Mouse (Mus musculus): ENCODE measurements around the gene Rps18. TPM values are rescaled to one million over a fixed set of nuclear protein-coding genes. Genes with fewer than 3 reads are reported as not detected.

Rps18 gene
- polyA plus RNA-seq, 1 experiment from 2014 or later, result 701 TPM

DNA sequence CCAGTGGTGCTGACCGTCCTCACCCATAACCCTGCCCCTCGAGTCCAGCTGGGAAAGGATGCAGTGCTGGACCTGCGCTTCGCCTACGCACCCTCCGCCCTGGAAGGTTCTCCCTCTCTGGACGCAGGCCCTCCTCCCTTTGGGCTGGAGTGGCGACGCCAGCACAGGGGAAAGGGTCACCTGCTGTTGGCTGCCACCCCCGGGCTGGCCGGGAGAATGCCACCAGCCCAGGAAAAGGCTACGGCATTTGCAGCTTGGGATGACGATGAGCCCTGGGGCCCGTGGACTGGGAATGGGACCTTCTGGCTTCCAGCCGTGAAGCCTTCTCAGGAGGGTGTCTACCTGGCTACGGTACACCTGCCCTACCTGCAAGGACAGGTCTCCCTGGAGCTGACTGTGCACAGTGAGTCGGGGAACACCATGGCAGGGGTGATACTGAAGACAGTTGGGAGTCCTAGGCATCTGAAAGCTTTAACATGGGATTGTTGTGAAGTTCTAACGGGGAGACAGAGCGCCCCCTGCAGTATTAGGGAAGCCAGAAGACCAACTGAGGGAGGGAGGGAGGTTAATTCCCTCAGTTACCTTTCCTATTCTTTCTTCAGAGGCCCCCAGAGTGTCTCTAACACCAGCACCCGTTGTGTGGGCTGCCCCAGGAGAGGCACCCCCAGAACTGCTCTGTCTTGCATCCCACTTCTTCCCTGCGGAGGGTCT lies 30.2 kb downstream of the Rps18 start:
- Histone ChIP-seq H3K4me2 (no peak overlapping the region), H3K36me3 (0 out of 2 replicates have a peak, but pooled peaks cover 8% of the 10 kb centered on the region), H3K27ac (replicated peaks) (no peak overlapping the region), H3K27me3 (no peaks in the 10 kb centered on the region), H3K9ac (no peak overlapping the region), H3K4me1 (replicated peaks) (peaks cover 26% of the 10 kb centered on the region), H3K9me3 (no peaks in the 10 kb centered on the region), H3K4me3 (no peak overlapping the region)
- ATAC-seq (ENCODE audit: low FRiP score, low read depth), result no peak
- WGBS, result 82% methylated on average over 21 of the region's 21 CpGs

DNA sequence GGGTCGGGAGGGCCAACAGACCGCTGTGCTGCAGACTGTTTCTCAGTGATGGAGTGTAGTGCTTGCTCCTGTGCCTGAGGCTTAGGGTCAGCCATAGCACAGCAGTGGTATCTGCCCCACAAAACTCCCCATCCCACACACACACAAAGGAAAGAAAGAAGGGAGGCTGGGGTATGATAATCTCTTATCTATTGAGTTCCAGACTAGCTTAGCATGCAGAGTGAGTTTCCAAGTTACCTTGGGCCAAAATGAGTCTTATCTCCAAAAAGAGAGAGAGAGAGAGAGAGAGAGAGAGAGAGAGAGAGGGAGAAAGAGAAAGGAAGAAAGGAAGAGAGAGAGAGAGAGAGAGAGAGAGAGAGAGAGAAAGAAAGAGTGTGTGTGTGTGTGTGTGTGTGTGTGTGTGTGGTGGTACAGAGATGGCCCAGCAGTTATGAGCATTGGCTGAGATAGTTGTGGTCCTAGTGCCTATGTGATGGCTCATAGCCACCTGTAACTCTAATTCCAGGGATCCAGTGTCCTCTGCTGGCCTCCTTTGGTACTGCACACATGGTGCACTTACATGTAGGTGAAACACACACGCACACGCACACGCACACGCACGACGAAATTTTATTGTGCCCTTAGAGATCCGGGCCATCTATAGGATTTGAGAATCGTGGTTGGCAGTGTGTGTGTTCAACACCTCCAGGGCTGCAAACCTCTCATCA lies 31.1 kb downstream of the Rps18 start:
- no peak for ATAC-seq (ENCODE audit: low FRiP score, low read depth)
- no peaks in the 10 kb centered on the region for H3K27me3 ChIP-seq
- H3K9ac ChIP-seq, result no peak overlapping the region
- H3K4me3 ChIP-seq, result no peak overlapping the region
- H3K9me3 ChIP-seq, result no peaks in the 10 kb centered on the region
- WGBS, result 81% methylated on average over 10 of the region's 10 CpGs
- no peak overlapping the region for H3K27ac ChIP-seq (replicated peaks)
- H3K4me1 ChIP-seq (replicated peaks), result peaks cover 29% of the 10 kb centered on the region
- H3K36me3 ChIP-seq, result 0 out of 2 replicates have a peak, but pooled peaks cover 8% of the 10 kb centered on the region
- no peak overlapping the region for H3K4me2 ChIP-seq

DNA sequence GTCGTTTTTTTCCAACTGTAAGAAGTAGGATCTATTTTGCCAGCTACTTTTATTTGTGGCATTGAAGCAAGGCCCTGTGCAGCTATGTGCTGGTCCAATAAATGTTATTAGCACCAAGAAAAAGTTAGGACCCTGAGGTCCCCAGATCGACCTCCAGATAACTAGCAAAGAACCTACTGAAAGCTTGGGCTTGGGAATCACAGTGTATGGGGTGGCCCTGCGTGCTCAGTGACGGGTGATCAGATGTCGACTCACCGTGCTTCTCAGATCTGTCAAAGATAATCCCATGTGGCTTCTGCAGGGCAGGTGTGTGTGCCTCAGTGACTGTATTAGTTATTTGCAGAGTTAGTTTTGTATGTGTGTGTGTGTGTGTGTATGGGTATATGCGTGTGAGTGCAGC lies 34.4 kb downstream of the Rps18 start:
- Histone ChIP-seq H3K4me3 (no peak overlapping the region), H3K36me3 (peaks cover 3% of the 10 kb centered on the region; the same call in 1 of the 2 replicates), H3K4me1 (replicated peaks) (peaks cover 31% of the 10 kb centered on the region), H3K27me3 (no peaks in the 10 kb centered on the region; the same call in 1 of the 2 replicates), H3K9ac (no peak overlapping the region), H3K9me3 (no peaks in the 10 kb centered on the region), H3K4me2 (no peak overlapping the region), H3K27ac (replicated peaks) (no peak overlapping the region)
- no peak for ATAC-seq (ENCODE audit: low FRiP score, low read depth)
- WGBS, result 90% methylated on average over 7 of the region's 7 CpGs

GRCm38 (mm10) chr17:33920282-33921097 lies 35.3 kb downstream of the Rps18 start:
- peak overlapping the region; percentile 59 for H3K4me2 ChIP-seq
- H3K27me3 ChIP-seq, result no peaks in the 10 kb centered on the region; the same call in 1 of the 2 replicates
- whole genome bisulfite sequencing, result 2% methylated on average over 36 of the region's 36 CpGs
- H3K36me3 ChIP-seq, result peaks cover 3% of the 10 kb centered on the region; the same call in 1 of the 2 replicates
- H3K4me1 ChIP-seq (replicated peaks), result peaks cover 33% of the 10 kb centered on the region
- H3K9ac ChIP-seq, result peak overlapping the region; percentile 37
- H3K27ac ChIP-seq (replicated peaks), result peak overlapping the region; percentile 65
- H3K4me3 ChIP-seq, result peak overlapping the region; percentile 45
- ATAC-seq (ENCODE audit: low FRiP score, low read depth), result no peak
- H3K9me3 ChIP-seq, result no peaks in the 10 kb centered on the region

DNA sequence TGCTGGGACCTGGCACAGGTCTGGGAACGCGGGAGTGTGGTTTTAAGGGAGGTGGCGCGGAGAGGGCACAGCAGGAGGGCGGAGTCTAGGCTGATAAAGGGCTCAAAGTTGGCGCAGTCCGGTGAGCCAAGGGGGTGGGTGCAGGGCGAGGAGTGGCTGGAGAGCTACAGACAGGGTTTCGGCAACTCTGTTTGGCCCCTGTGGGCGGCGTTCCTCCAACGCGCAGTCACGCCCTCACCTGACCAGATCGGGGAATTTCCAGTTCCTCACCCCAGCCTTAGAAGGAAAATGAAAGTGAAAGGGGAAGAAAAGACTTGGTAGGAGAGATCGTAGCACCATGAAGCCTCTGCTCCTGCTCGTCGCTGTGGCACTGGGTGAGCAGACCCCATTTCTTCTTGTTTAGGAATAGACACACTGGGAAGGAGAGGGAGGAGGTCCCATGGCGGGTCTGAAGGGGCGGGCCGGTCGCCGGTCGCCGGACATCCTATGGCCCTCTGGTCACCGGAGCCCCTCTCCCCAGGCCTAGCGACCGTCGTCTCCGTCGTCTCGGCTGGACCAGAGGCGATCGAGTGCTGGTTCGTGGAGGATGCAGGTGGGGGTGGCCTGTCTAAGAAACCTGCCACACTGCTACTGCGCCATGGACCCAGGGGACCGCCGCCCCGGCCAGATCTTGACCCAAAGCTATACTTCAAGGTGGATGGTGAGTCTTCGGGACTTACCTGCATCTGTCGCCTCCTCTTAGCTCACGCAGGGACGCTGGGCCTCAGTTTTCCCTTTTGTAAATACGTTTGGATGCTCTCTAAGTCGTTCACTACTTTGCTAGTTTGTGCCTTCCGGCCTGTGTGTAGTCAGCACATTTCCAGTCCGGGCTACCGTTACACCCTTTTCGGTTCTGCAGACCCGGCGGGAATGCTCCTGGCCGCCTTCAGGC lies 36.2 kb downstream of the Rps18 start:
- Histone ChIP-seq H3K9ac (peak overlapping the region; percentile 37), H3K27ac (replicated peaks) (peak overlapping the region; percentile 65), H3K4me1 (replicated peaks) (peaks cover 42% of the 10 kb centered on the region), H3K36me3 (peaks cover 3% of the 10 kb centered on the region; the same call in 1 of the 2 replicates), H3K27me3 (no peaks in the 10 kb centered on the region; the same call in 1 of the 2 replicates), H3K4me2 (peak overlapping the region; percentile 59), H3K9me3 (no peaks in the 10 kb centered on the region), H3K4me3 (peak overlapping the region; percentile 45)
- WGBS, result under 1% methylated on average over 52 of the region's 52 CpGs
- ATAC-seq (ENCODE audit: low FRiP score, low read depth), result no peak

GRCm38 (mm10) chr17:33918293-33919203 lies 37.3 kb downstream of the Rps18 start:
- no peak for ATAC-seq (ENCODE audit: low FRiP score, low read depth)
- Histone ChIP-seq H3K36me3 (peaks cover 13% of the 10 kb centered on the region), H3K27ac (replicated peaks) (no peak overlapping the region), H3K4me3 (peak overlapping the region; percentile 45), H3K4me1 (replicated peaks) (peaks cover 45% of the 10 kb centered on the region), H3K27me3 (no peaks in the 10 kb centered on the region; the same call in 1 of the 2 replicates), H3K4me2 (peak overlapping the region; percentile 59), H3K9ac (no peak overlapping the region), H3K9me3 (no peaks in the 10 kb centered on the region)
- 58% methylated on average over 37 of the region's 37 CpGs for WGBS

DNA sequence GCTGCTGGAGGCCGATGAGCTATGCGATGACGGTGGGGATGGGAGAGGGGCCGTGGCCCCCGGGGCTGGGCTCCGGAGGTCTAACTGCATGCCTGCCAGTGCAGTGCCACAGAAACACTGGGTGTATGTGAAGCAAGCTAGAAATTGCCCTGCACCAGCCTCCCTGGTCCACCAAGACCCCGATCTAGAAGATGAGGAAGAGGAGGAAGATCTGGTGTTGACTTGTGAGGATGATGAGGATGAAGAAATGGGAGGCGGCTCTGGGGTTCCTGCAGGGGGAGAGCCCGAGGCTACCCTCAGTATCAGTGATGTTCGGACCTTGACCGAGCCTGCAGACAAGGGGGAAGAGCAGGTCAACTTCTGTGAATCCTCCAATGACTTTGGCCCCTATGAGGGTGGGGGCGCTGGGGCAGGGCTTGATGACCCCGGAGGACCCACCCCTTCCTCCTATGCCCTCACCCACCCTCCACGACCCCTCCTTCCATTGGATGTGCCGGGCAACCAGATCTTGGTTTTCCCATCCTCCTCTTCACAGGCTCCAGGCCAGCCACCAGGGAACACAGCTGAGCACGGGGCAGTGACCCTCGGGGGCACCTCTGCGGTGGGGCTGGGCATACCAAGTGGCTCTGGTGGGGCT lies 38.0 kb downstream of the Rps18 start:
- Histone ChIP-seq H3K9ac (no peak overlapping the region), H3K27ac (replicated peaks) (no peak overlapping the region), H3K9me3 (no peaks in the 10 kb centered on the region), H3K4me3 (no peak overlapping the region), H3K4me1 (replicated peaks) (peaks cover 45% of the 10 kb centered on the region), H3K36me3 (peaks cover 17% of the 10 kb centered on the region), H3K27me3 (no peaks in the 10 kb centered on the region; the same call in 1 of the 2 replicates), H3K4me2 (no peak overlapping the region)
- ATAC-seq (ENCODE audit: low FRiP score, low read depth), result no peak
- 81% methylated on average over 18 of the region's 18 CpGs for WGBS

- peak overlapping the region; percentile 78 for H3K4me2 ChIP-seq
- H3K27me3 ChIP-seq, result no peaks in the 10 kb centered on the region; the same call in 1 of the 2 replicates
- peaks cover 22% of the 10 kb centered on the region for H3K36me3 ChIP-seq
- ATAC-seq (ENCODE audit: low FRiP score, low read depth), result no peak
- peak overlapping the region; percentile 57 for H3K4me3 ChIP-seq
- H3K9ac ChIP-seq, result peak overlapping the region; percentile 52
- 71% methylated on average over 31 of the region's 31 CpGs for WGBS
- H3K4me1 ChIP-seq (replicated peaks), result peaks cover 46% of the 10 kb centered on the region
- H3K9me3 ChIP-seq, result no peaks in the 10 kb centered on the region
- 0 out of 2 replicates have a peak overlapping the region, but pooled peaks have one; percentile 11 for H3K27ac ChIP-seq (replicated peaks)
Measured at GRCm38 (mm10) chr17:33916847-33917655, 38.8 kb downstream of the Rps18 start.

GRCm38 (mm10) chr17:33916294-33916693 lies 39.5 kb downstream of the Rps18 start:
- under 1% methylated on average over 17 of the region's 20 CpGs for WGBS
- H3K4me1 ChIP-seq (replicated peaks), result peaks cover 51% of the 10 kb centered on the region
- ATAC-seq (ENCODE audit: low FRiP score, low read depth), result peak; percentile 13

More at GRCm38 (mm10) chr17:33916294-33916693, 39.5 kb downstream of the Rps18 start:
- Histone ChIP-seq H3K9me3 (no peaks in the 10 kb centered on the region), H3K27me3 (no peaks in the 10 kb centered on the region; the same call in 1 of the 2 replicates), H3K4me2 (peak overlapping the region; percentile 78), H3K36me3 (peaks cover 30% of the 10 kb centered on the region), H3K9ac (peak overlapping the region; percentile 52), H3K4me3 (peak overlapping the region; percentile 57), H3K27ac (replicated peaks) (peak overlapping the region; percentile 84)

Measured in hindbrain, embryonic 15.5 days (tissue).